Mouse (Mus musculus) liver, embryonic 14.5 days (tissue): ENCODE measurements around the gene Casp3.

Source experiments
- CTCF ChIP-seq: IDR thresholded peaks from 2 replicates; pipeline ENCODE4 v1.5.1; 2016; ENCODE audit warnings: antibody characterized with exemption, low read depth, control low read depth
- EP300 ChIP-seq: IDR thresholded peaks from 2 replicates; pipeline ENCODE4 v1.6.1; 2016; ENCODE audit warnings: antibody characterized with exemption, low read depth

- 0 out of 2 replicates have a peak, but pooled peaks have one; percentile 21 for TF ChIP-seq CTCF
- TF ChIP-seq EP300: 0 out of 2 replicates have a peak, but pooled peaks have one; percentile 7
Observed at GRCm38 (mm10) chr8:46616879-46617689, at the start of gene Casp3, which contains the start of gene Primpol.
